Mouse (Mus musculus): ENCODE data around the gene Wdr26. TPM values are rescaled to one million over a fixed set of nuclear protein-coding genes. Genes with fewer than 3 reads are reported as not detected.

Gene Wdr26
- polyA plus RNA-seq, 1 experiment from 2014 or later = 43.7 TPM

DNA sequence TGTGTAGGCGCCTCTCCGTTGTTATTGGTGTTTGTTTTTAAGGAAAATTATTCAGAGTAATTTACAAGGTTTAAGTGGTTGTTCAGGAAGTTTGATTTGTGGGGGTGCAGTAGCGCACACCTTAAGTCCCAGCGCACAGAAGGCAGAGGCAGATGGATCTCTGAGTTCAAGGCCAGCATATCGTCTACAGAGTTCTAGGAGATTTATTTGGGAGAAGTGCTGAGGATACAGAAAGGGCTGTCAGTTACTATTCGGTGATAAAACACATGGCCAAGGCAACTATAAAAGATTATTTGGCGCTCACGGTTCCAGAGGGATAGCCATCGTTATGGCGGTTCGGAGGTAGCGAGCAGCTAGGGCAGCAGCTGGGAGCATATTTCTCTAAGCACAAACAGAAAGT, 66.8 kb downstream of the Wdr26 start:
- ATAC-seq (ENCODE audit: insufficient read depth) = no peak
- Histone ChIP-seq H3K9ac (peak overlapping the region; percentile 59), H3K4me3 (ENCODE audit: low read depth, low read length) (peak overlapping the region; percentile 79), H3K27me3 (ENCODE audit: insufficient read depth, low read length) (no peaks in the 10 kb centered on the region), H3K36me3 (ENCODE audit: insufficient read depth) (peaks cover 18% of the 10 kb centered on the region), H3K9me3 (ENCODE audit: low read depth, low read length) (no peaks in the 10 kb centered on the region), H3K27ac (ENCODE audit: low read depth) (peak overlapping the region; percentile 78; the same call in 1 of the 2 replicates), H3K4me2 (peak overlapping the region; percentile 76), H3K4me1 (ENCODE audit: insufficient read depth) (peaks cover 11% of the 10 kb centered on the region)
- TF ChIP-seq CTCF (IDR thresholded peaks at IDR 0.05; ENCODE audit: low read depth) = no peak
- DNase-seq = no peak
- WGBS = 10% methylated on average over 12 of the region's 12 CpGs

DNA sequence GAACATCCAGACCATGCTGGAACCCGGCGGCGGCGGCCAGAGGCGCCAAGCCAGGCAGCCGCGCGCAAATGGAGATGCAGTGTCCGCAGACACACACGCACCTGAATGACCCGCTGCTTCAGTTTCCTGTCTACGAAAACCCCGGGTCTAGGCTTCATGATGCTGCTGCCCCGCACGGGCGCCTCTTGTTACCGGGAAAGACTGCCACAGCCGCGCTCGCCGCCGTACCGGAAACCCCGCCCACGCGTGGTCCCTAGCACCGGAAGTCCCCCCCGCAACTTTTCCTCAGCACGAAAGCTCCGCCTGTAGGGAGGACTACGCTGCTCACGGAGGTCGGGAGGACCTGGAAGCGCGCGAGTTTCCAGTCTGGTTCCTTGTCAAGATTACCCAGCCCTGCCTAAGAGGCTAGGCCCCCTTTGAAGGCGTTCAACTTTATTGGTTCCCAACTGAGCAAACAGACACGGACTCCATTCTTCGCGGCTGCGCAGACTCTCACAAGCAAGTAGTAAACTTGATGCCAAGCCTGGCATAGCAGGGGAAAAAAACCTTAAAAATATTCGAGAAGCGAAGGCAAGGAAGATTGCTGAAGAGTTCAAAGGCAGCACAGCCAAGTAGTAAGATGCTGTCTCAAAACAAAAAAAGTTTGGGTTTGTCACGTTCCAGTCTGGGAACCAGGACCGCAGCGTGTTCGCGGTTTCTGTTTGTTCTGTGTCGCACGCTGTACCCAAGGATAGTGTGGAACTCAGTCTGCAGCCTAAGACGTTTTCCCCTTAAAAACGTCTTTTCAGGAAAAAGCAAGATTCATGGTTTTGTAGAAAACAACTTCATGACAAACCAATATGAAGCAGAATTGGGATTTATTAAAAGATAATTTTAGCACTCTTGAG, 67.6 kb downstream of the Wdr26 start, which contains the start of the genes Nvl and Cnih4:
Gene Nvl (minus strand): TSS at position 255 of the 887 bp plus-strand sequence.
Gene Cnih4 (plus strand): TSS at position 744 of the 887 bp plus-strand sequence.
- under 1% methylated on average over 52 of the region's 52 CpGs for WGBS
- peak; percentile 100 for ATAC-seq (ENCODE audit: insufficient read depth)
- no peaks in the 10 kb centered on the region for H3K9me3 ChIP-seq (ENCODE audit: low read depth, low read length)

DNA sequence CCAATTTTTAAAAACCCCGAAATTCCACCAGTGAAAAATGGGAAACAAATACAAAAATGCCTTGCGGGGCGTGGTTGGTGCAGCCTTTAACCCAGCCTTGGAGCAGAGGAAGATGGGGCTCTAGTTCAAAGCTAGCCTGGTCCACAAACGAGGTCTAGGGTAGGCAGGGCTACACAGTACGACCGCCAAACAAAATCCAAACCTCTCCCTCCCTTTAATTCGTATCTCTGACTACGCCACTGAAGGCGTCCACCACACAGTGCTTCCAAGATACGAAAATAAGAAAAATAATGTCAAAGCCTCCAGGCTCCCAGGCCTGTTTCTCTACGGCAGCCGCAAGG, 68.2 kb downstream of the Wdr26 start:
- DNase-seq (no peak), ATAC-seq (ENCODE audit: insufficient read depth) (peak; percentile 32)
- peak overlapping the region; percentile 42 for H3K27ac ChIP-seq (ENCODE audit: low read depth)
- H3K9ac ChIP-seq = peak overlapping the region; percentile 59
- peaks cover 11% of the 10 kb centered on the region for H3K4me1 ChIP-seq (ENCODE audit: insufficient read depth)
- WGBS = 0% methylated on average over 12 of the region's 12 CpGs
- TF ChIP-seq CTCF (IDR thresholded peaks at IDR 0.05; ENCODE audit: low read depth) = no peak
- no peaks in the 10 kb centered on the region for H3K27me3 ChIP-seq (ENCODE audit: insufficient read depth, low read length)
- peak overlapping the region; percentile 76 for H3K4me2 ChIP-seq
- peak overlapping the region; percentile 79 for H3K4me3 ChIP-seq (ENCODE audit: low read depth, low read length)
- H3K36me3 ChIP-seq (ENCODE audit: insufficient read depth) = peaks cover 30% of the 10 kb centered on the region
- H3K9me3 ChIP-seq (ENCODE audit: low read depth, low read length) = no peaks in the 10 kb centered on the region

More for the DNA sequence above, 67.6 kb downstream of the Wdr26 start, which contains the start of the genes Nvl and Cnih4:
- H3K27me3 ChIP-seq (ENCODE audit: insufficient read depth, low read length) = no peaks in the 10 kb centered on the region
- DNase-seq = peak; percentile 98
- H3K4me2 ChIP-seq = peak within 1 kb of the TSS; percentile 76
- H3K4me3 ChIP-seq (ENCODE audit: low read depth, low read length) = peak within 1 kb of the TSS; percentile 79
- H3K9ac ChIP-seq = peak within 1 kb of the TSS; percentile 59
- H3K4me1 ChIP-seq (ENCODE audit: insufficient read depth) = peaks cover 11% of the 10 kb centered on the region
- no peak for TF ChIP-seq CTCF (IDR thresholded peaks at IDR 0.05; ENCODE audit: low read depth)
- H3K36me3 ChIP-seq (ENCODE audit: insufficient read depth) = peaks cover 25% of the 10 kb centered on the region
- H3K27ac ChIP-seq (ENCODE audit: low read depth) = peak within 1 kb of the TSS; percentile 78

DNA sequence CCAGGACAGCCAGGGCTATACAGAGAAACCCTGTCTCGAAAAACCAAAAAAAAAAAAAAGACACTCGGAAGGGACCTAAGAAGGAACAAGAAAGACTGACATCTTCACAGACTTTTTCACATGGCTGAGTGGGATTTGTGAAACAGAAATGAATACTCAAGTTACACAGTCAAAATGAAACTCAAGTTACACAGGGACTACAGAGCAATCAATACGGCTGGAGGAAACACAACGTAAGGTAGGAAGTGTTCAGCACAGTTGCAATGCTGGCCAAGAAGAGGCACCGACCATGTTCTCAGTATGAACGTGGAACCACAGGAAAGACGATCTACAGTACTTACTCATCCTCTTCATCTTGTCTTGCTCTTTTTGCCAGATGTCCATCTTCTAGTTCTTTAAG, 73.1 kb downstream of the Wdr26 start:
- H3K9me3 ChIP-seq (ENCODE audit: low read depth, low read length) = no peaks in the 10 kb centered on the region
- 90% methylated on average over 7 of the region's 7 CpGs for WGBS
- no peak for ATAC-seq (ENCODE audit: insufficient read depth)
- DNase-seq = no peak
- H3K9ac ChIP-seq = no peak overlapping the region
- H3K27ac ChIP-seq (ENCODE audit: low read depth) = no peak overlapping the region
- no peaks in the 10 kb centered on the region for H3K27me3 ChIP-seq (ENCODE audit: insufficient read depth, low read length)
- peaks cover 68% of the 10 kb centered on the region for H3K36me3 ChIP-seq (ENCODE audit: insufficient read depth)
- TF ChIP-seq CTCF (IDR thresholded peaks at IDR 0.05; ENCODE audit: low read depth) = no peak
- H3K4me1 ChIP-seq (ENCODE audit: insufficient read depth) = 0 out of 2 replicates have a peak, but pooled peaks cover 5% of the 10 kb centered on the region
- no peak overlapping the region for H3K4me3 ChIP-seq (ENCODE audit: low read depth, low read length)
- H3K4me2 ChIP-seq = no peak overlapping the region

DNA sequence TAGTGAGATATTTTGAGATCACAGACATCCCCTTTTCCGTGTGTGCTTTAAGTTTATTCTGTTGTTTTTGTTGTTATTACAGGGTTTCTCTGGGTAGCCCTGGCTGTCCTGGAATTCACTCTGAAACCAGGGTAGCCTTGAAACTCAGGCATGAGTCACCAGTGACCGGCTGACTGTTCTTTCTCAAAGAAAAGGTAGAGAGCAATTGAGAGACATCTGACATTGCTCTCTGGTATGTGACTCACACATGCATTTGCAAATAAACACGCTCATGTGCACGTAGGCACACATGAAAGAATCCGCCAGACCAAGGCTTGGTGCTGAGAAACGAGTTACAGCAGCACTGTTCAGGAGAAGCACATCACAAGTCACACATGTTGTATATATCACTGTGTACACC, 79.9 kb downstream of the Wdr26 start:
- peaks cover 86% of the 10 kb centered on the region for H3K36me3 ChIP-seq (ENCODE audit: insufficient read depth)
- DNase-seq (no peak), ATAC-seq (ENCODE audit: insufficient read depth) (no peak)
- no peaks in the 10 kb centered on the region for H3K4me1 ChIP-seq (ENCODE audit: insufficient read depth)
- no peaks in the 10 kb centered on the region for H3K27me3 ChIP-seq (ENCODE audit: insufficient read depth, low read length)
- H3K9ac ChIP-seq = no peak overlapping the region
- H3K9me3 ChIP-seq (ENCODE audit: low read depth, low read length) = no peaks in the 10 kb centered on the region
- no peak overlapping the region for H3K4me2 ChIP-seq
- WGBS = 87% methylated on average over 6 of the region's 6 CpGs
- no peak overlapping the region for H3K4me3 ChIP-seq (ENCODE audit: low read depth, low read length)
- no peak for TF ChIP-seq CTCF (IDR thresholded peaks at IDR 0.05; ENCODE audit: low read depth)
- H3K27ac ChIP-seq (ENCODE audit: low read depth) = no peak overlapping the region

DNA sequence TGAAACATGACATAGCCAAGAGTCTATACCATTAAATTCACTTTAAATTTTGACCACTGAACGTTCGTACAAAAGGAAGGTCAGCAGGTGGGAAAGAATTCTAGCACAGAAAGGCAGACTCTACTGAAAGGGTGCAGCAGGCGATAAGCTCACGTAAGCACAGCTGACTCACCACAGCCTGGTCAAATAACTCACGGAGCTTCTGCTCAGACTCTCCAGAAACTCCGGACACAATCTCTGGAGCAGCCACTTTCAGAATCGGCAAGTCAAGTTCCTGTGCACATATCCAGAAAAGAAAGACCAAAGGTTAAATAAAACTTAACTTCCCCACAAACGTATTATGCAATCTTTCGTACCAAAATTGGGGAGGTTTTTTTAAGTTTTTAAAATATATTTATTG, 85.0 kb downstream of the Wdr26 start:
- DNase-seq = no peak
- Histone ChIP-seq H3K27me3 (ENCODE audit: insufficient read depth, low read length) (no peaks in the 10 kb centered on the region), H3K4me2 (no peak overlapping the region), H3K36me3 (ENCODE audit: insufficient read depth) (peaks cover 87% of the 10 kb centered on the region), H3K4me3 (ENCODE audit: low read depth, low read length) (no peak overlapping the region), H3K9me3 (ENCODE audit: low read depth, low read length) (no peaks in the 10 kb centered on the region), H3K4me1 (ENCODE audit: insufficient read depth) (no peaks in the 10 kb centered on the region), H3K27ac (ENCODE audit: low read depth) (no peak overlapping the region), H3K9ac (no peak overlapping the region)
- TF ChIP-seq CTCF (IDR thresholded peaks at IDR 0.05; ENCODE audit: low read depth) = no peak
- WGBS = 89% methylated on average over 9 of the region's 9 CpGs
- ATAC-seq (ENCODE audit: insufficient read depth) = no peak

DNA sequence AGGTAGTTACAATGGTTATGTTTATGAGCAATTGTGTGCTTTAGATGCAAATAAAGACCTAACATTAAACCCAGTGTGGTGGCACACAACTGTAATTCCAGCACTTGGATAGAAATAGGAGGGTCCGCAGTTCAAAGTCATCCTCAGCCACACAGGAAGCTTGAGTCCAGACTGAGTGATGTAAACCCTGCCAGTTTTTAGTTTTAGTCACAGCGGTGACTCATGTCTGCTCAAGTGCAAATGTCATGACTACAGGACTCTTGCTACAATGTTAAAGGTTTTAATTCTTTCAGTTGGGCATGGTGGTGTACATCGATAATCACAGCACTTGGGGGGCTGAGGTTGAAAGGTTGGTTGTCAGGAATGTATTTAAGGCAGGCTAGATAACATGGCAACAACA, 85.9 kb downstream of the Wdr26 start:
- WGBS = 96% methylated on average over 3 of the region's 3 CpGs
- ATAC-seq (ENCODE audit: insufficient read depth) = no peak
- Histone ChIP-seq H3K9me3 (ENCODE audit: low read depth, low read length) (no peaks in the 10 kb centered on the region), H3K27ac (ENCODE audit: low read depth) (no peak overlapping the region), H3K36me3 (ENCODE audit: insufficient read depth) (peaks cover 86% of the 10 kb centered on the region), H3K4me1 (ENCODE audit: insufficient read depth) (no peaks in the 10 kb centered on the region), H3K4me3 (ENCODE audit: low read depth, low read length) (no peak overlapping the region), H3K27me3 (ENCODE audit: insufficient read depth, low read length) (no peaks in the 10 kb centered on the region), H3K4me2 (no peak overlapping the region), H3K9ac (no peak overlapping the region)
- no peak for DNase-seq
- TF ChIP-seq CTCF (IDR thresholded peaks at IDR 0.05; ENCODE audit: low read depth) = no peak
